Mouse (Mus musculus): ENCODE data around the gene Olfr56.
"Not testable (repeated sequence)": the region's sequence is repeated elsewhere in the genome, so short reads cannot be mapped to it uniquely, and the experiment has no call there.

GRCm38 (mm10) chr11:48982848-48983247, 4.2 kb downstream of the Olfr56 start:
- TF ChIP-seq CTCF, EP300 (IDR thresholded peaks at IDR 0.05; ENCODE audit: low read depth): not testable (repeated sequence)
